Mouse (Mus musculus): ENCODE data around the gene Crygc. TPM values are rescaled to one million over a fixed set of nuclear protein-coding genes. Genes with fewer than 3 reads are reported as not detected.

The Crygc gene
- total and polyA plus RNA-seq, 2 experiments = not detected

DNA sequence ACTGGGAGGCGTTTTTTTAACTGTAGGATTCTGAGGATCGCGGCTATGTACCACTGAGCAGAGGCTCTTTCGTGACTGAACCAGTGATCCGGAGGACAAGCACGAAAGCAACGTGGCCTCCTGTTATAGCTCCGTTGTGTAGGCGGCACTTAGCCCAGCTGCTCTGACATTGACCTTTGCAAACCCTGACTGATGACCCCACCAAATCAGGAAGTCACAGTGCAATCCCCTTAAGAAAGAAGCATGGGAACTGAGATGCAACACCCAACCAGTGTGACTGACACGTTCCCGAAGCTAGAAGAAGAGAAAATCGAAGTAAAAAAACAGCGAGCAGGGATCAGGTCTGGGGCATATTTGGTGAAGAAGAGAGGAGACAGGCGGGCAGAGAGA lies 39.3 kb upstream of the Crygc start:
- TF ChIP-seq CTCF (IDR thresholded peaks at IDR 0.05; ENCODE audit: low read depth, low read length) (no peak), POLR2A (IDR thresholded peaks at IDR 0.05; ENCODE audit: extremely low read depth, insufficient read depth, low read length) (no peak)
- H3K27ac ChIP-seq (replicated peaks; ENCODE audit: insufficient read depth, low read depth, low read length) = peak overlapping the region; percentile 85
- no peaks in the 10 kb centered on the region for H3K79me2 ChIP-seq (ENCODE audit: control insufficient read depth, insufficient read depth, low read length)
- H3K9ac ChIP-seq (ENCODE audit: low read depth, low read length) = peak overlapping the region; percentile 64
- no peaks in the 10 kb centered on the region for H3K36me3 ChIP-seq (ENCODE audit: control insufficient read depth, insufficient read depth, low read length)
- whole genome bisulfite sequencing = 8% methylated on average over 14 of the region's 14 CpGs
- no peaks in the 10 kb centered on the region for H3K27me3 ChIP-seq (ENCODE audit: control insufficient read depth, insufficient read depth, low read length)
- DNase-seq (ENCODE audit: extremely low read depth, low read depth, low spot score) = peak; percentile 78
- peak overlapping the region; percentile 33 for H3K4me3 ChIP-seq (ENCODE audit: insufficient read depth, low read depth, low read length)
- H3K4me1 ChIP-seq (ENCODE audit: control insufficient read depth, insufficient read depth, low read length) = peaks cover 5% of the 10 kb centered on the region; the same call in 1 of the 2 replicates

DNA sequence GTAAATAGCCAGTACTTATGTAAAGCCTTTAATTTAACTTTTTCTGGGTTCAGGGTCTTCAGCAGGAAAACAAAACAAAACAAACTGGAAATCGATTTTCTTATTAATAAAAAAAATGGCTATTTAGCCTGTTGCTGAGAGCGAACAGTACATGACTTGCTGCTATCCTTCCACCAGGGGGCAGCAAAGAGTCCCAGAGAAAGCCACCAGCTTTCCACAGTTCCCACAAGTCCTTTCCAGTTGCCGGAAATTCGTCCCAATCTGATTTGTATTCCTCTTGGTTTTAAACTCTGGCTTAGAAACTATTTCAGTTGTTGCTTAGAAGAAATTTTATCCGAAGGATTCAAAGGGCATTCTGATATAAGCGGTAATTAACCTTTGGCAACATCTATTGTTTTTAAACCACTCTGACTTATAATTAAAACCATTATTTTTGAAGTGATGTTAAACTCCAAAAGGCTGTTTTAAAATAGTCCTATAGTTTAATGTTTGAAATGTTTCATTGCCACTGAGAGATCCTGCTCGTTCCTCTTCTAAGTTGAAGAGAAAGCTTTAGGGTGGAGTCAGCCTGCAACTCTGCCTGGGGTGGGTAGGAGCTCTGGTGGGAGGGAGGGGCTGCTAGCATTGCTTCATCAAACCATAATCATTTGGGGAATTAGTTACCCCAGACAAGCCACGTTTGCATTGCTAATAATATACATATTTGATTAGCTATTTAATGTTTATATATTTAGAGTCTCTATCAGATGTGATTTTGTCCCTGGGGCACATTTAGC lies 38.7 kb upstream of the Crygc start:
- Histone ChIP-seq H3K4me1 (ENCODE audit: control insufficient read depth, insufficient read depth, low read length) (peaks cover 5% of the 10 kb centered on the region; the same call in 1 of the 2 replicates), H3K27me3 (ENCODE audit: control insufficient read depth, insufficient read depth, low read length) (no peaks in the 10 kb centered on the region), H3K9ac (ENCODE audit: low read depth, low read length) (peak overlapping the region; percentile 64), H3K36me3 (ENCODE audit: control insufficient read depth, insufficient read depth, low read length) (no peaks in the 10 kb centered on the region), H3K79me2 (ENCODE audit: control insufficient read depth, insufficient read depth, low read length) (no peaks in the 10 kb centered on the region), H3K27ac (replicated peaks; ENCODE audit: insufficient read depth, low read depth, low read length) (peak overlapping the region; percentile 85), H3K4me3 (ENCODE audit: insufficient read depth, low read depth, low read length) (peak overlapping the region; percentile 35; the same call in 1 of the 2 replicates)
- peak; percentile 83 for DNase-seq (ENCODE audit: extremely low read depth, low read depth, low spot score)
- no peak for TF ChIP-seq POLR2A (IDR thresholded peaks at IDR 0.05; ENCODE audit: extremely low read depth, insufficient read depth, low read length)
- TF ChIP-seq CTCF (IDR thresholded peaks at IDR 0.05; ENCODE audit: low read depth, low read length) = peak; percentile 71
- WGBS = 2% methylated on average over 8 of the region's 8 CpGs

DNA sequence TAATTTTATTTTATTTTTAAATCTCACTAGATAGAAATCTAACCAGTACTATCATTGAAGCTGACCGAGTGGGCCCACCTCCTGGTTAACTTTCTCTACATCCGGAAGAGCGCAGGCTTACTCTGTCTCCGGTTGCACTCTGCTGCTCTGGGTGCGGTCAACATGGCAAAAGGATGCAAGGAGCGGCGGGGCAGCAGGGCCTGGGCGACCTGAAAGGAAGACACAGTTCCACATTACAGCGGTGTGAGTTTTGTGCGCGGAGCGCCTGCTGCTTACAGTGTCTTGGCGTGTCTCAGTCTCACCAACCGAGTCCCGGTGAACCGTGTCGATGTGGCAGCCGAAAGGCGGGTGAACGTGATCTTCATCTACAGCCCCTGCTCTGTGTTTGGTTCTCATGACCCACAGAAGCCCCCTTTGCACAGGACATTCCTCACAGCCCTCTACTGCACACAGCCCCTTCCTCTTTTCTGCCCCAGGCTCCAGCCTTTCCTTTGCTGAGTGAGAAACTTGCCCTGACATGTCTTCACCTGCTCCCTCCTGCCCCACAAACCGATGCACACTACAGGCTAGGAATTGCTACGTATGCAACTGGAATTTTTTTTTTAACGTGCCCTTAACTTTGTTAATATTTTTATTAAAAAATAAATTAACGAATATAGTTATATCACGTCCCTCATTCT lies 36.4 kb upstream of the Crygc start:
- Histone ChIP-seq H3K79me2 (ENCODE audit: control insufficient read depth, insufficient read depth, low read length) (no peaks in the 10 kb centered on the region), H3K27ac (replicated peaks; ENCODE audit: insufficient read depth, low read depth, low read length) (no peak overlapping the region), H3K27me3 (ENCODE audit: control insufficient read depth, insufficient read depth, low read length) (no peaks in the 10 kb centered on the region), H3K9ac (ENCODE audit: low read depth, low read length) (no peak overlapping the region), H3K36me3 (ENCODE audit: control insufficient read depth, insufficient read depth, low read length) (no peaks in the 10 kb centered on the region), H3K4me3 (ENCODE audit: insufficient read depth, low read depth, low read length) (no peak overlapping the region), H3K4me1 (ENCODE audit: control insufficient read depth, insufficient read depth, low read length) (peaks cover 5% of the 10 kb centered on the region; the same call in 1 of the 2 replicates)
- no peak for DNase-seq (ENCODE audit: extremely low read depth, low read depth, low spot score)
- TF ChIP-seq CTCF (IDR thresholded peaks at IDR 0.05; ENCODE audit: low read depth, low read length) (no peak), POLR2A (IDR thresholded peaks at IDR 0.05; ENCODE audit: extremely low read depth, insufficient read depth, low read length) (no peak)
- WGBS = 78% methylated on average over 25 of the region's 25 CpGs

- Histone ChIP-seq H3K9ac (ENCODE audit: low read depth, low read length) (no peak overlapping the region), H3K36me3 (ENCODE audit: control insufficient read depth, insufficient read depth, low read length) (no peaks in the 10 kb centered on the region), H3K27me3 (ENCODE audit: control insufficient read depth, insufficient read depth, low read length) (no peaks in the 10 kb centered on the region), H3K4me1 (ENCODE audit: control insufficient read depth, insufficient read depth, low read length) (peaks cover 5% of the 10 kb centered on the region; the same call in 1 of the 2 replicates), H3K4me3 (ENCODE audit: insufficient read depth, low read depth, low read length) (no peak overlapping the region), H3K79me2 (ENCODE audit: control insufficient read depth, insufficient read depth, low read length) (no peaks in the 10 kb centered on the region), H3K27ac (replicated peaks; ENCODE audit: insufficient read depth, low read depth, low read length) (no peak overlapping the region)
- DNase-seq (ENCODE audit: extremely low read depth, low read depth, low spot score) = no peak
- TF ChIP-seq CTCF (IDR thresholded peaks at IDR 0.05; ENCODE audit: low read depth, low read length) = no peak
- TF ChIP-seq POLR2A (IDR thresholded peaks at IDR 0.05; ENCODE audit: extremely low read depth, insufficient read depth, low read length) = no peak
- WGBS = 90% methylated on average over 8 of the region's 8 CpGs
These were observed 35.7 kb upstream of the Crygc start for GRCm38 (mm10) chr1:65109196-65109595.

DNA sequence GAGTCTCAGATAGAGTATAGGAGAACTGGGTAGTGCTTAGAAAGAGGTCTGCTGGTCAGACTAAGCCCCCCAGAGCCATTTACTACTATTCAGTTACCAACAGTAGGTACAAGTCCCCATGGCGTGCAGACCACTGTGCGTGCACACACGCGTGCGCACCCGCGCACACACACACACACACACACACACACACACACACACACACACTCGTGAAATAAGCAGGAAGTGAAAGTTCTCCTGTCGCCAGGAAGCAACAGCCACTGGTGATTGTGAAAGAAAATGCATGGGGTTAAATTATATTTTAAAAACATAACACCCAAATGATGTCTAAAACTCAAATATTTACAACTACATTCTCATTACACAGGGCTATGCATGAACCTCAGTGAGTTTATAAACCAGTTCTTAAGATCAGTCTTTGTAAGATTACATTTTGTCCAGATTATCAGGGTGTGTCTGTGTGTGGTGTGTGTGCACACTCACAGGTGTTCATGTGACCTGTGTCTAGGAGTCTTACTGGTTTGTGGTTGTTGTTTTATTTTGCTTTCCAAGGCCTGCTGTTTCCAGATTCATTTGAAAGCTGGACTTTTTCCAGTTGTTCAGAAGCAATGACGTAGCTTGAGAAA lies 34.3 kb upstream of the Crygc start:
- no peaks in the 10 kb centered on the region for H3K27me3 ChIP-seq (ENCODE audit: control insufficient read depth, insufficient read depth, low read length)
- DNase-seq (ENCODE audit: extremely low read depth, low read depth, low spot score) = no peak
- no peaks in the 10 kb centered on the region for H3K36me3 ChIP-seq (ENCODE audit: control insufficient read depth, insufficient read depth, low read length)
- H3K27ac ChIP-seq (replicated peaks; ENCODE audit: insufficient read depth, low read depth, low read length) = no peak overlapping the region
- no peak overlapping the region for H3K4me3 ChIP-seq (ENCODE audit: insufficient read depth, low read depth, low read length)
- H3K79me2 ChIP-seq (ENCODE audit: control insufficient read depth, insufficient read depth, low read length) = no peaks in the 10 kb centered on the region
- H3K4me1 ChIP-seq (ENCODE audit: control insufficient read depth, insufficient read depth, low read length) = no peaks in the 10 kb centered on the region
- no peak overlapping the region for H3K9ac ChIP-seq (ENCODE audit: low read depth, low read length)
- WGBS = 89% methylated on average over 10 of the region's 10 CpGs
- TF ChIP-seq POLR2A (IDR thresholded peaks at IDR 0.05; ENCODE audit: extremely low read depth, insufficient read depth, low read length) (no peak), CTCF (IDR thresholded peaks at IDR 0.05; ENCODE audit: low read depth, low read length) (no peak)

Data from liver, adult 2 months (tissue).